Mouse (Mus musculus): ENCODE data around the gene Zbtb2. TPM values are rescaled to one million over a fixed set of nuclear protein-coding genes. Genes with fewer than 3 reads are reported as not detected.

The Zbtb2 gene
- polyA plus RNA-seq, 2 experiments: 3.0 to 3.1 TPM

- Histone ChIP-seq H3K27ac (no peak overlapping the region), H3K4me3 (ENCODE audit: insufficient read depth in 1 of 2, low read depth in 2 of 2, low read length in 2 of 2) (peak overlapping the region; percentile 10 to 29; a peak in 2 of 4 replicates), H3K9me3 (ENCODE audit: control insufficient read depth, low read length) (no peaks in the 10 kb centered on the region), H3K4me2 (ENCODE audit: low read depth) (peak overlapping the region; percentile 52), H3K27me3 (ENCODE audit: control insufficient read depth, insufficient read depth, low read length) (no peaks in the 10 kb centered on the region), H3K4me1 (replicated peaks; ENCODE audit: control insufficient read depth in 2 of 2, insufficient read depth in 2 of 2, low read length in 1 of 2) (no peaks in the 10 kb centered on the region; a peak in 1 of 4 replicates), H3K36me3 (replicated peaks; ENCODE audit: control insufficient read depth, insufficient read depth, low read depth) (no peaks in the 10 kb centered on the region), H3K9ac (replicated peaks) (no peak overlapping the region; the same call in 1 of the 2 replicates)
- WGBS (ENCODE audit: insufficient replicate concordance): 9% methylated on average over 28 of the region's 28 CpGs
- peak; percentile 91 for TF ChIP-seq CTCF (IDR thresholded peaks at IDR 0.05; ENCODE audit: low read depth)
- TF ChIP-seq EP300 (IDR thresholded peaks at IDR 0.05; ENCODE audit: low read depth): no peak
- DNase-seq (ENCODE audit: low read depth in 3 of 3, low spot score in 3 of 3) (peak; percentile 64 to 71 (median 65)), ATAC-seq (ENCODE audit: insufficient read depth) (peak; percentile 86)
Measured at GRCm38 (mm10) chr10:4346489-4347135, 41.3 kb downstream of the Zbtb2 start.

DNA sequence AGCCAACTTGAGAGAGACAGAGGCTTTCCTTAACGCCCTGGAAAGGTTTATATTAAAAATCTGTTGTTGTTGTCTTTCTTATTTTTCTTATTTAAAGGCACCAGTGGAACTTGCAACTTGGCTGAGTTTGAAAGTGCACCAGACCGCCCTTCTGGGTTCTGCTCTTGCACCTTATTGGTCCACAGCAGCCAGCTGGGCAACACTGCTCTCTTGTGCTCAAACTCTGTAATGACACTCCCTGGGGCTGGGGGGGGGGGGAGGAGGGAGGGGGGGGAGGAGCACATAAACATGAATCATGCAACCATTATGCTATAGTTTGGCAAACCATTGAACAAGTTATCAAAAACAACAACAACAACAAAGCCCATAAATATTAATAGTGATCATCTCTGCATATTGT, 46.5 kb downstream of the Zbtb2 start:
- Histone ChIP-seq H3K27me3 (ENCODE audit: control insufficient read depth, insufficient read depth, low read length) (no peaks in the 10 kb centered on the region), H3K36me3 (replicated peaks; ENCODE audit: control insufficient read depth, insufficient read depth, low read depth) (no peaks in the 10 kb centered on the region), H3K27ac (no peak overlapping the region), H3K4me1 (replicated peaks; ENCODE audit: control insufficient read depth in 2 of 2, insufficient read depth in 2 of 2, low read length in 1 of 2) (no peaks in the 10 kb centered on the region; a peak in 1 of 4 replicates), H3K9ac (replicated peaks) (no peak overlapping the region), H3K4me3 (ENCODE audit: insufficient read depth in 1 of 2, low read depth in 2 of 2, low read length in 2 of 2) (no peak overlapping the region), H3K4me2 (ENCODE audit: low read depth) (no peak overlapping the region), H3K9me3 (ENCODE audit: control insufficient read depth, low read length) (no peaks in the 10 kb centered on the region)
- ATAC-seq (ENCODE audit: insufficient read depth): no peak
- DNase-seq (ENCODE audit: low read depth in 3 of 3, low spot score in 3 of 3): no peak
- 23% methylated on average over 2 of the region's 2 CpGs for WGBS (ENCODE audit: insufficient replicate concordance)
- TF ChIP-seq CTCF (IDR thresholded peaks at IDR 0.05; ENCODE audit: low read depth) (peak; percentile 53), EP300 (IDR thresholded peaks at IDR 0.05; ENCODE audit: low read depth) (no peak)

GRCm38 (mm10) chr10:4338863-4339461, 48.9 kb downstream of the Zbtb2 start:
- H3K27ac ChIP-seq: no peak overlapping the region
- WGBS (ENCODE audit: insufficient replicate concordance): 53% methylated on average over 15 of the region's 15 CpGs
- peaks cover 0 to 6% of the 10 kb centered on the region in 2 experiments; a peak in 2 of 4 replicates for H3K4me1 ChIP-seq (replicated peaks; ENCODE audit: control insufficient read depth in 2 of 2, insufficient read depth in 2 of 2, low read length in 1 of 2)
- H3K4me2 ChIP-seq (ENCODE audit: low read depth): no peak overlapping the region
- DNase-seq (ENCODE audit: low read depth in 3 of 3, low spot score in 3 of 3): no peak
- no peaks in the 10 kb centered on the region for H3K36me3 ChIP-seq (replicated peaks; ENCODE audit: control insufficient read depth, insufficient read depth, low read depth)
- no peak for ATAC-seq (ENCODE audit: insufficient read depth)
- no peaks in the 10 kb centered on the region for H3K27me3 ChIP-seq (ENCODE audit: control insufficient read depth, insufficient read depth, low read length)
- H3K9ac ChIP-seq (replicated peaks): no peak overlapping the region
- TF ChIP-seq EP300 (IDR thresholded peaks at IDR 0.05; ENCODE audit: low read depth) (no peak), CTCF (IDR thresholded peaks at IDR 0.05; ENCODE audit: low read depth) (no peak)
- H3K9me3 ChIP-seq (ENCODE audit: control insufficient read depth, low read length): no peaks in the 10 kb centered on the region
- H3K4me3 ChIP-seq (ENCODE audit: insufficient read depth in 1 of 2, low read depth in 2 of 2, low read length in 2 of 2): no peak overlapping the region

DNA sequence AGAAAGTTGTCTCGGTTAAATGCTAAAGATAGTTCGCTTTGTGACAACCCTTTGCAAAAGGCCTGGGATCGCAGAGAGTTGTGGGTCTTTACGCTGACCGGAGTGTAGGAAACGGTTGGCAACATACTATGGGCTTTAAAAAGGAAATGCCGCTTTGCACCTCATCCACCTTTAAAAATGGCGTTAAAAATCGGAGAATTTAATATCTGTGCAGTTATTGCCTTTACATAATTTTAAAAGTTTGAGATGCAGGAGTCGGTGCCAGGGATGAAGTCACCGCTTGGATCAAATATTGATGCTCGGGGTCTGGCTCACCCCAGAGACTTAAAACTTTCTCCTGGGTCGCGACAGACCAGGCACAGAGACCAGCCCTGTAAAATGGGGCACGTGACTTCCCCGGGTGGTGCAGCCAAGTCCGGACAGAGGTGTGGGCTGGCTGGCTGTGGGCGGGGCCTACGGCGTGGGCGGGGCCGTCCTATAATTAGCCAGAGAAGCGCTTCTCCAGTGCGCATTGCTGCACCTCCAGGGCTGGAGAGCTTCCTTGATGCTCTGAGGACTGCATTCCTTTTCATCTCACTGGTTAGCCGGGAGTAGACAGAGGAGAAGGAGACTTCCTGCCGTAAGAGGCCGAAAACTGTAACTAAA, 53.7 kb downstream of the Zbtb2 start:
- Histone ChIP-seq H3K27ac (no peak overlapping the region), H3K4me3 (ENCODE audit: insufficient read depth in 1 of 2, low read depth in 2 of 2, low read length in 2 of 2) (peak overlapping the region; percentile 45 to 60), H3K27me3 (ENCODE audit: control insufficient read depth, insufficient read depth, low read length) (no peaks in the 10 kb centered on the region), H3K9me3 (ENCODE audit: control insufficient read depth, low read length) (no peaks in the 10 kb centered on the region), H3K9ac (replicated peaks) (no peak overlapping the region; the same call in 1 of the 2 replicates), H3K4me2 (ENCODE audit: low read depth) (peak overlapping the region; percentile 64), H3K36me3 (replicated peaks; ENCODE audit: control insufficient read depth, insufficient read depth, low read depth) (no peaks in the 10 kb centered on the region), H3K4me1 (replicated peaks; ENCODE audit: control insufficient read depth in 2 of 2, insufficient read depth in 2 of 2, low read length in 1 of 2) (peaks cover 0 to 12% of the 10 kb centered on the region in 2 experiments; a peak in 2 of 4 replicates)
- ATAC-seq (ENCODE audit: insufficient read depth) (peak; percentile 91), DNase-seq (ENCODE audit: low read depth in 3 of 3, low spot score in 3 of 3) (peak; percentile 57 to 60 (median 57))
- TF ChIP-seq EP300 (IDR thresholded peaks at IDR 0.05; ENCODE audit: low read depth): no peak
- no peak for TF ChIP-seq CTCF (IDR thresholded peaks at IDR 0.05; ENCODE audit: low read depth)
- WGBS (ENCODE audit: insufficient replicate concordance): 3% methylated on average over 27 of the region's 27 CpGs

- WGBS (ENCODE audit: insufficient replicate concordance): 7% methylated on average over 8 of the region's 8 CpGs
- no peak for ATAC-seq (ENCODE audit: insufficient read depth)
- peaks cover 0 to 12% of the 10 kb centered on the region in 2 experiments; a peak in 2 of 4 replicates for H3K4me1 ChIP-seq (replicated peaks; ENCODE audit: control insufficient read depth in 2 of 2, insufficient read depth in 2 of 2, low read length in 1 of 2)
- H3K4me3 ChIP-seq (ENCODE audit: insufficient read depth in 1 of 2, low read depth in 2 of 2, low read length in 2 of 2): no peak overlapping the region
- peak overlapping the region; percentile 64 for H3K4me2 ChIP-seq (ENCODE audit: low read depth)
- DNase-seq (ENCODE audit: low read depth in 3 of 3, low spot score in 3 of 3): no peak
- H3K27ac ChIP-seq: no peak overlapping the region
- no peaks in the 10 kb centered on the region for H3K9me3 ChIP-seq (ENCODE audit: control insufficient read depth, low read length)
- TF ChIP-seq CTCF (IDR thresholded peaks at IDR 0.05; ENCODE audit: low read depth): peak; percentile 66
- no peak for TF ChIP-seq EP300 (IDR thresholded peaks at IDR 0.05; ENCODE audit: low read depth)
- H3K27me3 ChIP-seq (ENCODE audit: control insufficient read depth, insufficient read depth, low read length): no peaks in the 10 kb centered on the region
- no peaks in the 10 kb centered on the region for H3K36me3 ChIP-seq (replicated peaks; ENCODE audit: control insufficient read depth, insufficient read depth, low read depth)
- H3K9ac ChIP-seq (replicated peaks): no peak overlapping the region
Measured at GRCm38 (mm10) chr10:4333319-4333718, 54.6 kb downstream of the Zbtb2 start.
